Mouse (Mus musculus) G1E-ER4 (cell line): ENCODE results near the gene Wdr34. TPM values are rescaled to one million over a fixed set of nuclear protein-coding genes. Genes with fewer than 3 reads are reported as not detected.

Experiments
- GATA1 ChIP-seq: IDR thresholded peaks from one replicate; pipeline ENCODE4 v1.8.0; 2012; ENCODE audit warnings: low read length, inconsistent platforms
- polyA plus RNA-seq: library from polyadenylated mRNA; stranded (reverse); fragments of >175 nt; gene quantifications from 2 replicates; pipeline ENCODE4 v1.2.3, GENCODE M21; 2012

Wdr34 gene
- polyA plus RNA-seq, 1 experiment: 29.5 TPM

- no peak for TF ChIP-seq GATA1
Observed at GRCm38 (mm10) chr2:30076439-30076838, 27.8 kb upstream of the Wdr34 start.

GRCm38 (mm10) chr2:30075625-30076024 lies 26.9 kb upstream of the Wdr34 start:
- TF ChIP-seq GATA1: no peak

GRCm38 (mm10) chr2:30073285-30073684 lies 24.6 kb upstream of the Wdr34 start:
- TF ChIP-seq GATA1: no peak

- no peak for TF ChIP-seq GATA1
Observed at GRCm38 (mm10) chr2:30072875-30073274, 24.2 kb upstream of the Wdr34 start.

GRCm38 (mm10) chr2:30067962-30068361 lies 19.3 kb upstream of the Wdr34 start:
- no peak for TF ChIP-seq GATA1

GRCm38 (mm10) chr2:30067031-30067888 lies 18.6 kb upstream of the Wdr34 start:
- no peak for TF ChIP-seq GATA1

GRCm38 (mm10) chr2:30066046-30066901 lies 17.6 kb upstream of the Wdr34 start:
- TF ChIP-seq GATA1: no peak

GRCm38 (mm10) chr2:30064298-30064697 lies 15.6 kb upstream of the Wdr34 start:
- no peak for TF ChIP-seq GATA1

GRCm38 (mm10) chr2:30063791-30064190 lies 15.1 kb upstream of the Wdr34 start:
- no peak for TF ChIP-seq GATA1

GRCm38 (mm10) chr2:30063235-30063634 lies 14.6 kb upstream of the Wdr34 start:
- TF ChIP-seq GATA1: no peak

- TF ChIP-seq GATA1: no peak
Observed at GRCm38 (mm10) chr2:30062249-30063093, 13.8 kb upstream of the Wdr34 start.

- TF ChIP-seq GATA1: no peak
Observed at GRCm38 (mm10) chr2:30061215-30062166, 12.8 kb upstream of the Wdr34 start.

- TF ChIP-seq GATA1: no peak
Observed at GRCm38 (mm10) chr2:30058418-30058817, 9.7 kb upstream of the Wdr34 start.

GRCm38 (mm10) chr2:30057223-30057904 lies 8.7 kb upstream of the Wdr34 start, which contains the start of gene Set:
Gene Set, plus strand, starts transcription at chr2:30057378.
- TF ChIP-seq GATA1: no peak
